Mouse (Mus musculus): ENCODE data around the gene Tbc1d12. TPM values are rescaled to one million over a fixed set of nuclear protein-coding genes. Genes with fewer than 3 reads are reported as not detected.
A peak's percentile ranks its signal among the peaks of the same experiment; 100 is the strongest.

The Tbc1d12 gene
- polyA plus RNA-seq, 1 experiment from 2014 or later: 1.9 TPM

GRCm38 (mm10) chr19:38901146-38902135 is 65.1 kb downstream of the Tbc1d12 start:
- peak; percentile 43 for TF ChIP-seq CTCF (IDR thresholded peaks at IDR 0.05; ENCODE audit: low read depth)

GRCm38 (mm10) chr19:38902501-38902900 is 66.1 kb downstream of the Tbc1d12 start:
- Histone ChIP-seq H3K27ac (ENCODE audit: low read depth, low read length) (no peak overlapping the region), H3K4me1 (replicated peaks; ENCODE audit: control insufficient read depth, insufficient read depth, low read length) (no peaks in the 10 kb centered on the region), H3K9me3 (ENCODE audit: control insufficient read depth) (no peaks in the 10 kb centered on the region), H3K9ac (ENCODE audit: low read depth, low read length) (no peak overlapping the region), H3K4me3 (ENCODE audit: low read depth, low read length) (no peak overlapping the region), H3K27me3 (replicated peaks; ENCODE audit: control insufficient read depth, insufficient read depth, low read length) (no peaks in the 10 kb centered on the region), H3K36me3 (ENCODE audit: control insufficient read depth, insufficient read depth) (no peaks in the 10 kb centered on the region; the same call in 1 of the 2 replicates), H3K4me2 (replicated peaks; ENCODE audit: low read depth) (no peak overlapping the region)
- TF ChIP-seq CTCF (IDR thresholded peaks at IDR 0.05; ENCODE audit: low read depth): no peak
- WGBS: 85% methylated on average over 5 of the region's 5 CpGs
- no peak for ATAC-seq

More at GRCm38 (mm10) chr19:38901146-38902135, 65.1 kb downstream of the Tbc1d12 start:
- Histone ChIP-seq H3K9me3 (ENCODE audit: control insufficient read depth) (no peaks in the 10 kb centered on the region), H3K36me3 (ENCODE audit: control insufficient read depth, insufficient read depth) (no peaks in the 10 kb centered on the region; the same call in 1 of the 2 replicates), H3K9ac (ENCODE audit: low read depth, low read length) (no peak overlapping the region), H3K4me2 (replicated peaks; ENCODE audit: low read depth) (no peak overlapping the region), H3K4me1 (replicated peaks; ENCODE audit: control insufficient read depth, insufficient read depth, low read length) (no peaks in the 10 kb centered on the region), H3K27ac (ENCODE audit: low read depth, low read length) (no peak overlapping the region), H3K27me3 (replicated peaks; ENCODE audit: control insufficient read depth, insufficient read depth, low read length) (no peaks in the 10 kb centered on the region), H3K4me3 (ENCODE audit: low read depth, low read length) (no peak overlapping the region)
- ATAC-seq: no peak
- WGBS: 71% methylated on average over 12 of the region's 12 CpGs

DNA sequence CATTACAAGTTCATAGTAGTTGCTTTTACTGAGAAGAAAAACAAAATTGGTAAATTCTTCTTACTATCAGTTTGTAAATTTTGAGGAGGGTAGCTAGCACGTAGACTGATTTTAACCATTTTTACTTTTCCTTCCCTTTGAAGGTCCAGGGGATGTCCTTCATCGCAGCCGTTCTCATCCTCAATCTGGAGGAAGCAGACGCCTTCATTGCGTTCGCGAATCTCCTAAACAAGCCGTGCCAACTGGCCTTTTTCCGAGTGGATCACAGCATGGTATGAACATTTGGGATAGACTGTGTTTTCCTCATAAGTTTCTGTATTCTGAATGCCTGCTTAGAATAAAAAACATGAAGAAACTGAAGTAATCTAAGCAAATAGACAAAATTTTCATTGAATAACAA is 77.4 kb downstream of the Tbc1d12 start:
- no peaks in the 10 kb centered on the region for H3K4me1 ChIP-seq (replicated peaks; ENCODE audit: control insufficient read depth, insufficient read depth, low read length)
- H3K27me3 ChIP-seq (replicated peaks; ENCODE audit: control insufficient read depth, insufficient read depth, low read length): no peaks in the 10 kb centered on the region
- TF ChIP-seq CTCF (IDR thresholded peaks at IDR 0.05; ENCODE audit: low read depth): no peak
- no peak overlapping the region for H3K4me2 ChIP-seq (replicated peaks; ENCODE audit: low read depth)
- H3K4me3 ChIP-seq (ENCODE audit: low read depth, low read length): no peak overlapping the region
- H3K9ac ChIP-seq (ENCODE audit: low read depth, low read length): no peak overlapping the region
- ATAC-seq: no peak
- peaks cover 9% of the 10 kb centered on the region for H3K36me3 ChIP-seq (ENCODE audit: control insufficient read depth, insufficient read depth)
- WGBS: 92% methylated on average over 9 of the region's 9 CpGs
- H3K27ac ChIP-seq (ENCODE audit: low read depth, low read length): no peak overlapping the region
- no peaks in the 10 kb centered on the region for H3K9me3 ChIP-seq (ENCODE audit: control insufficient read depth)

GRCm38 (mm10) chr19:38914926-38915325 is 78.5 kb downstream of the Tbc1d12 start:
- Histone ChIP-seq H3K27ac (ENCODE audit: low read depth, low read length) (no peak overlapping the region), H3K27me3 (replicated peaks; ENCODE audit: control insufficient read depth, insufficient read depth, low read length) (no peaks in the 10 kb centered on the region), H3K9ac (ENCODE audit: low read depth, low read length) (no peak overlapping the region), H3K4me2 (replicated peaks; ENCODE audit: low read depth) (no peak overlapping the region), H3K4me1 (replicated peaks; ENCODE audit: control insufficient read depth, insufficient read depth, low read length) (no peaks in the 10 kb centered on the region), H3K36me3 (ENCODE audit: control insufficient read depth, insufficient read depth) (peaks cover 9% of the 10 kb centered on the region), H3K4me3 (ENCODE audit: low read depth, low read length) (no peak overlapping the region), H3K9me3 (ENCODE audit: control insufficient read depth) (no peaks in the 10 kb centered on the region)
- ATAC-seq: no peak
- TF ChIP-seq CTCF (IDR thresholded peaks at IDR 0.05; ENCODE audit: low read depth): no peak
- WGBS: 92% methylated on average over 15 of the region's 15 CpGs

- Histone ChIP-seq H3K4me1 (replicated peaks; ENCODE audit: control insufficient read depth, insufficient read depth, low read length) (no peaks in the 10 kb centered on the region), H3K36me3 (ENCODE audit: control insufficient read depth, insufficient read depth) (peaks cover 9% of the 10 kb centered on the region), H3K9me3 (ENCODE audit: control insufficient read depth) (no peaks in the 10 kb centered on the region), H3K27me3 (replicated peaks; ENCODE audit: control insufficient read depth, insufficient read depth, low read length) (no peaks in the 10 kb centered on the region), H3K4me2 (replicated peaks; ENCODE audit: low read depth) (no peak overlapping the region), H3K9ac (ENCODE audit: low read depth, low read length) (no peak overlapping the region), H3K27ac (ENCODE audit: low read depth, low read length) (no peak overlapping the region), H3K4me3 (ENCODE audit: low read depth, low read length) (no peak overlapping the region)
- 46% methylated on average over 3 of the region's 3 CpGs for WGBS
- ATAC-seq: no peak
- TF ChIP-seq CTCF (IDR thresholded peaks at IDR 0.05; ENCODE audit: low read depth): peak; percentile 75
These were observed 79.3 kb downstream of the Tbc1d12 start for GRCm38 (mm10) chr19:38915677-38916076.

GRCm38 (mm10) chr19:38928481-38929158 is 92.2 kb downstream of the Tbc1d12 start:
- Histone ChIP-seq H3K4me1 (replicated peaks; ENCODE audit: control insufficient read depth, insufficient read depth, low read length) (no peaks in the 10 kb centered on the region), H3K9ac (ENCODE audit: low read depth, low read length) (no peak overlapping the region), H3K4me2 (replicated peaks; ENCODE audit: low read depth) (no peak overlapping the region), H3K4me3 (ENCODE audit: low read depth, low read length) (no peak overlapping the region), H3K27me3 (replicated peaks; ENCODE audit: control insufficient read depth, insufficient read depth, low read length) (no peaks in the 10 kb centered on the region), H3K9me3 (ENCODE audit: control insufficient read depth) (no peaks in the 10 kb centered on the region), H3K36me3 (ENCODE audit: control insufficient read depth, insufficient read depth) (no peaks in the 10 kb centered on the region), H3K27ac (ENCODE audit: low read depth, low read length) (no peak overlapping the region)
- ATAC-seq: no peak
- TF ChIP-seq CTCF (IDR thresholded peaks at IDR 0.05; ENCODE audit: low read depth): no peak
- 95% methylated on average over 11 of the region's 11 CpGs for WGBS
